Mouse (Mus musculus) midbrain, embryonic 12.5 days (tissue): ENCODE results near the gene Pycard. TPM values are rescaled to one million over a fixed set of nuclear protein-coding genes. Genes with fewer than 3 reads are reported as not detected.
A peak's percentile ranks its signal among the peaks of the same experiment; 100 is the strongest.
"Not testable (repeated sequence)": the region's sequence is repeated elsewhere in the genome, so short reads cannot be mapped to it uniquely, and the experiment has no call there.

Experiments
- ATAC-seq: fragments of 200-750 bp; cut with Nextera tagmentation; 2 replicates; pipeline ENCODE4 v1.8.0; 2017; ENCODE audit warnings: low read depth, moderate TSS enrichment, moderate library complexity; ENCODE audit not compliant: low FRiP score
- H3K27ac ChIP-seq: fragments of 300-500 bp; sonication (generic); replicated peaks from 2 replicates; pipeline ENCODE4 v1.5.1; 2016; ENCODE audit warnings: mild to moderate bottlenecking
- H3K27me3 ChIP-seq: fragments of 300-500 bp; sonication (generic); 2 replicates; pipeline ENCODE4 v1.6.1; 2016; ENCODE audit warnings: mild to moderate bottlenecking
- H3K36me3 ChIP-seq: fragments of 300-500 bp; sonication (generic); 2 replicates; pipeline ENCODE4 v1.6.1; 2016
- H3K4me1 ChIP-seq: fragments of 300-500 bp; sonication (generic); 2 replicates; pipeline ENCODE4 v1.6.1; 2016
- H3K4me2 ChIP-seq: fragments of 300-500 bp; sonication (generic); replicated peaks from 2 replicates; pipeline ENCODE4 v1.6.1; 2016; ENCODE audit warnings: mild to moderate bottlenecking, moderate library complexity
- H3K4me3 ChIP-seq: fragments of 300-500 bp; sonication (generic); 2 replicates; pipeline ENCODE4 v1.5.1; 2016; ENCODE audit warnings: mild to moderate bottlenecking
- H3K9ac ChIP-seq: fragments of 300-500 bp; sonication (generic); replicated peaks from 2 replicates; pipeline ENCODE4 v1.6.1; 2016; ENCODE audit warnings: mild to moderate bottlenecking, moderate library complexity
- H3K9me3 ChIP-seq: fragments of 300-500 bp; sonication (generic); 2 replicates; pipeline ENCODE4 v1.6.1; 2016; ENCODE audit warnings: mild to moderate bottlenecking
- WGBS: fragments of 180-500 bp; shearing (Covaris S2); methylation state at CpG from one replicate; pipeline ENCODE4 v1.1.7; 2016; 5-methylcytosine and 5-hydroxymethylcytosine counted together
- polyA plus RNA-seq: library from polyadenylated mRNA; unstranded; fragments of >200 nt; fragmentation: Nextera tagmentation; extraction: Ambion mirVana; gene quantifications from 2 replicates; pipeline ENCODE4 v1.2.1, GENCODE M21; 2016

Gene Pycard
- polyA plus RNA-seq, result 8.0 and 9.1 TPM in 2 replicates

- WGBS, result 18% methylated on average over 18 of the region's 18 CpGs
- Histone ChIP-seq H3K27ac (0 out of 2 replicates have a peak within 1 kb of the TSS, but pooled peaks have one; percentile 25), H3K36me3 (peaks cover 23% of the 10 kb centered on the region), H3K4me1 (0 out of 2 replicates have a peak, but pooled peaks cover 7% of the 10 kb centered on the region), H3K27me3 (no peaks in the 10 kb centered on the region), H3K4me2 (peak within 1 kb of the TSS; percentile 26; the same call in 1 of the 2 replicates), H3K9ac (no peak within 1 kb of the TSS), H3K9me3 (no peaks in the 10 kb centered on the region), H3K4me3 (no peak within 1 kb of the TSS)
- no peak for ATAC-seq
Observed at GRCm38 (mm10) chr7:127993341-127993977, at the start of gene Pycard. TSS of gene Pycard (minus strand) at chr7:127993867.

GRCm38 (mm10) chr7:128042161-128042820 lies 48.6 kb upstream of the Pycard start:
- not testable (repeated sequence) for H3K27ac ChIP-seq, H3K4me3 ChIP-seq, H3K4me2 ChIP-seq, H3K36me3 ChIP-seq, H3K9me3 ChIP-seq, ATAC-seq, H3K9ac ChIP-seq, H3K4me1 ChIP-seq, H3K27me3 ChIP-seq
- WGBS, result 84% methylated on average over 15 of the region's 15 CpGs

GRCm38 (mm10) chr7:128033616-128034015 lies 39.9 kb upstream of the Pycard start:
- Histone ChIP-seq H3K36me3 (no peaks in the 10 kb centered on the region), H3K27me3 (no peaks in the 10 kb centered on the region), H3K9me3 (no peaks in the 10 kb centered on the region), H3K4me1 (no peaks in the 10 kb centered on the region), H3K4me3 (no peak overlapping the region), H3K4me2 (no peak overlapping the region), H3K27ac (no peak overlapping the region), H3K9ac (no peak overlapping the region)
- no peak for ATAC-seq
- WGBS, result 94% methylated on average over 4 of the region's 4 CpGs

- no peak for ATAC-seq
Observed at GRCm38 (mm10) chr7:128032989-128033293, 39.3 kb upstream of the Pycard start.

GRCm38 (mm10) chr7:128032290-128032988 lies 38.8 kb upstream of the Pycard start:
- ATAC-seq, result no peak
- 88% methylated on average over 5 of the region's 5 CpGs for WGBS

More at GRCm38 (mm10) chr7:128032989-128033293, 39.3 kb upstream of the Pycard start:
- Histone ChIP-seq H3K4me2 (no peak overlapping the region), H3K36me3 (no peaks in the 10 kb centered on the region), H3K27ac (no peak overlapping the region), H3K9me3 (no peaks in the 10 kb centered on the region), H3K9ac (no peak overlapping the region), H3K4me1 (no peaks in the 10 kb centered on the region), H3K27me3 (no peaks in the 10 kb centered on the region), H3K4me3 (no peak overlapping the region)
- 93% methylated on average over 3 of the region's 3 CpGs for WGBS

GRCm38 (mm10) chr7:128031403-128031976 lies 37.8 kb upstream of the Pycard start:
- no peak overlapping the region for H3K4me2 ChIP-seq
- no peak overlapping the region for H3K9ac ChIP-seq
- no peaks in the 10 kb centered on the region for H3K27me3 ChIP-seq
- 37% methylated on average over 9 of the region's 9 CpGs for WGBS
- no peak for ATAC-seq
- no peak overlapping the region for H3K27ac ChIP-seq
- H3K4me3 ChIP-seq, result no peak overlapping the region
- no peaks in the 10 kb centered on the region for H3K4me1 ChIP-seq
- no peaks in the 10 kb centered on the region for H3K9me3 ChIP-seq
- no peaks in the 10 kb centered on the region for H3K36me3 ChIP-seq

More at GRCm38 (mm10) chr7:128032290-128032988, 38.8 kb upstream of the Pycard start:
- H3K4me2 ChIP-seq, result no peak overlapping the region
- no peak overlapping the region for H3K4me3 ChIP-seq
- H3K4me1 ChIP-seq, result no peaks in the 10 kb centered on the region
- H3K9ac ChIP-seq, result no peak overlapping the region
- no peaks in the 10 kb centered on the region for H3K9me3 ChIP-seq
- H3K36me3 ChIP-seq, result no peaks in the 10 kb centered on the region
- no peak overlapping the region for H3K27ac ChIP-seq
- H3K27me3 ChIP-seq, result no peaks in the 10 kb centered on the region

GRCm38 (mm10) chr7:128025381-128025780 lies 31.7 kb upstream of the Pycard start:
- ATAC-seq, result no peak
- Histone ChIP-seq H3K36me3 (no peaks in the 10 kb centered on the region), H3K4me3 (no peak overlapping the region), H3K4me2 (no peak overlapping the region), H3K9me3 (no peaks in the 10 kb centered on the region), H3K9ac (no peak overlapping the region), H3K4me1 (no peaks in the 10 kb centered on the region), H3K27me3 (no peaks in the 10 kb centered on the region), H3K27ac (no peak overlapping the region)
- WGBS, result 80% methylated on average over 4 of the region's 4 CpGs

- Histone ChIP-seq H3K4me1 (no peaks in the 10 kb centered on the region), H3K27me3 (no peaks in the 10 kb centered on the region), H3K4me3 (no peak overlapping the region), H3K36me3 (no peaks in the 10 kb centered on the region), H3K9me3 (no peaks in the 10 kb centered on the region), H3K27ac (no peak overlapping the region), H3K4me2 (no peak overlapping the region), H3K9ac (no peak overlapping the region)
- no peak for ATAC-seq
- WGBS, result 87% methylated on average over 4 of the region's 4 CpGs
Observed at GRCm38 (mm10) chr7:128024932-128025331, 31.3 kb upstream of the Pycard start.

GRCm38 (mm10) chr7:128024364-128024763 lies 30.7 kb upstream of the Pycard start:
- H3K27ac ChIP-seq, result no peak overlapping the region
- 96% methylated on average over 9 of the region's 9 CpGs for WGBS
- H3K9me3 ChIP-seq, result no peaks in the 10 kb centered on the region
- H3K36me3 ChIP-seq, result no peaks in the 10 kb centered on the region
- H3K4me3 ChIP-seq, result no peak overlapping the region
- no peaks in the 10 kb centered on the region for H3K27me3 ChIP-seq
- H3K4me1 ChIP-seq, result no peaks in the 10 kb centered on the region
- no peak overlapping the region for H3K4me2 ChIP-seq
- no peak for ATAC-seq
- no peak overlapping the region for H3K9ac ChIP-seq

- Histone ChIP-seq H3K27me3 (no peaks in the 10 kb centered on the region), H3K4me2 (no peak overlapping the region), H3K36me3 (no peaks in the 10 kb centered on the region), H3K4me1 (no peaks in the 10 kb centered on the region), H3K9ac (no peak overlapping the region), H3K9me3 (no peaks in the 10 kb centered on the region), H3K4me3 (no peak overlapping the region), H3K27ac (no peak overlapping the region)
- WGBS, result 94% methylated on average over 4 of the region's 4 CpGs
- no peak for ATAC-seq
Observed at GRCm38 (mm10) chr7:128023565-128023964, 29.9 kb upstream of the Pycard start.

GRCm38 (mm10) chr7:128022974-128023373 lies 29.3 kb upstream of the Pycard start:
- Histone ChIP-seq H3K27ac (no peak overlapping the region), H3K36me3 (no peaks in the 10 kb centered on the region), H3K4me2 (no peak overlapping the region), H3K9me3 (no peaks in the 10 kb centered on the region), H3K27me3 (no peaks in the 10 kb centered on the region), H3K9ac (no peak overlapping the region), H3K4me3 (no peak overlapping the region), H3K4me1 (no peaks in the 10 kb centered on the region)
- ATAC-seq, result no peak
- WGBS, result 64% methylated on average over 8 of the region's 8 CpGs

- Histone ChIP-seq H3K4me3 (no peak overlapping the region), H3K4me1 (no peaks in the 10 kb centered on the region), H3K9me3 (no peaks in the 10 kb centered on the region), H3K4me2 (no peak overlapping the region), H3K27me3 (no peaks in the 10 kb centered on the region), H3K27ac (no peak overlapping the region), H3K36me3 (no peaks in the 10 kb centered on the region), H3K9ac (no peak overlapping the region)
- ATAC-seq, result no peak
- 82% methylated on average over 2 of the region's 2 CpGs for WGBS
Observed at GRCm38 (mm10) chr7:128019187-128019586, 25.5 kb upstream of the Pycard start.
